Mouse (Mus musculus) urinary bladder, postnatal 14 days (tissue): ENCODE data around the gene Frs3.

Experiments
- DNase-seq: peaks from one replicate; pipeline ENCODE4 v3.0.0; 2021; ENCODE audit warnings: low spot score

Frs3 gene

DNA sequence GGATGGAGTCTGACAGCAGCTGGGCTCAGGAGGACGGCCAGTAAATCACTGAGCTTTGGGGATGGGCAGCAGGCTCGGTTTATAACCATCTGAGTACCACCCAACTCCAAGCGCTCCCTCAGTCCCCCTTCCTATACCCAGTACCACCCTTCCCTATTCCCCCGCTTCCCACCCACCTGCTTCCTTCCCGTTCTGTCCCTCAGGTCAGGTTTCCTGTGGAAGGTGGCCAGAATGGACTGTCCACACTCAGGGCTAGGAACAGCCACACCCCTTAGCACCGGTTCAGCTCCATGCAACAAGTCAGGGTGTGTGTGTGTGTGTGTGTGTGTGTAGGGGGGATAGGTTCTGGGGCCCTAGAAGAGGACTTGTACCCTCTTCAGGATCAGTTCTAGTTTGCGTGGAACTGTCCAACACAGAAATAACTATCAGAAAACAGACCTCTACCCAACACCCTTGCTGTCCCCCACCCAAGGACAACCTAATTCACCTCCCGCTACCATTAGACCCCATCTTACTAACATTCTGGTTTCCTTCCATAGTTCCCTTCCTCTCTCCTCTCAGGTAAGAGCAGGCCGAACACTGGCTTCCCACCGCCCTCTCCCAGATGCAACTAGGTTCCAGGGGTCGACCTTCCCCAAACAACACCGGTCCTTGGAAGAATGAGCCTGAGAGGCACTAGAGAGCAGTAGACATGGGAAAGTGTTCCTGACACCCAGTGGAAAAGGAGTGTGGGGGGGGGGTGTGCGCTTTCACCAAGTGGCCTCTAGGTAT lies 5.0 kb downstream of the Frs3 start:
- DNase-seq, result no peak

DNA sequence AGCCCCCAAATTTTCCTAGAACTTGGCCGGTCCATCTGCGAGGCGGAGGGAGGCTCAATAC lies 5.4 kb downstream of the Frs3 start, which contains the start of gene Gm21981:
Gene Gm21981 (minus strand): TSS at position 14 of the 61 bp plus-strand sequence.
- DNase-seq, result no peak

DNA sequence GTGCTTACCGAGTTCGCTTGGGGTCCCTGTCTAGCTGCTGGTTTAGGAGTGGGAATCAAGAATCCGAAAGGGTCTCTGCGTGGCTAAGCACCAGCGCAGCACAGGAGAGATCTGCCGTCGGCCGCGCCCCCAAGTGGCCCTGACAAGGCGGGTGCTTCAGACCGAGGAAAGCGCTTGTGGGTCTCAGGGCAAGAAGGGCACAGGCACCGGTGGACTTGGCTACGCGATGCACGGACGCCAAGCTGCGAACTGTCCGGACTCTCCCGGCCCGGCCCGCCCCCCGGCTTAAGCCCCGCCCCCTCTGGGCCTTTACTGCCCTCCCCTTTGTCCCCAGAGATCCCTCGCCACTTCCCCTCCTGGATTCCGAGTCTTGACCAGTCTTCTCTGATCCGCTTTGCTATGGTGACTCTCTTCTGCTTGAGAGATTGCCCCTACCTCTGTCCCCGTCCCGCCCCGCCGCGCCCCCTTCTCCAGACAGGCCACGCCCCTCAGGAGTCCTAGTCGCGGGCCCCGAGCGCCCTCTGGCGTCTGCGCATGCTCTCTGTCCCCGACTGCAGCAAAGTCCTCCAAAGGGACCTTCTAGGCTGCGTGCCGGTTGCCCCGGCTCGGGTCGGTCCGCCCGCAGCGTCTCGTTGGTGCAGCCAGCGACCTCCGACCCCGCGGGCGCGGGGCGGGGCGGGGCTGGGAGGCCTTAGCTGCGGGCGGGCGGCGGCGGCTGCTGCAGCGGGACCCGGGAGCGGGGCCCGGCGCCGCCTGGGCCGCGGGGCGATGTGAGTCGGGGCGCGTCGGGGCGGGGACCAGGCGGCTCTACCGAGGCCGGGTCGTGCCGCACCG lies 5.9 kb downstream of the Frs3 start, which contains the start of gene Prickle4:
Gene Prickle4 (minus strand): TSS at position 234 of the 834 bp plus-strand sequence.
- DNase-seq, result peak; percentile 97

DNA sequence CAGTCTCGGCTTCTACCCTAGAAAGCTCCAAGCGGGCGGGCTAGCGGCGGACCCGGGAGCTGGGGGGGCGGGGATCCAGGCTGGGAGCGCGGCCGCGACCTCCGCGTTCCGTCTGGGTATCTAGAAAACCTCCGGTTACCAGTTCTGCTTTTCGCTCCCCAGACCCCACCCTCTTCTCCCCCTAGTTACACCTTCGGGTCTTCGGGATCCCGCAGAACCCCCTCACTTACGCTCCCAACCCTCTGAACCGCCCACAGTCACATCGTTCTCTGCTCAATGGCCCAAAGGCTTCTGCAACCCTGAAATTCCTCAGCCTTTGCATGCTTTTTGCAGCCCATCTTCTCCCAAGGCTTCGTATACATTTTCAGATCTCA lies 6.5 kb downstream of the Frs3 start:
- no peak for DNase-seq

DNA sequence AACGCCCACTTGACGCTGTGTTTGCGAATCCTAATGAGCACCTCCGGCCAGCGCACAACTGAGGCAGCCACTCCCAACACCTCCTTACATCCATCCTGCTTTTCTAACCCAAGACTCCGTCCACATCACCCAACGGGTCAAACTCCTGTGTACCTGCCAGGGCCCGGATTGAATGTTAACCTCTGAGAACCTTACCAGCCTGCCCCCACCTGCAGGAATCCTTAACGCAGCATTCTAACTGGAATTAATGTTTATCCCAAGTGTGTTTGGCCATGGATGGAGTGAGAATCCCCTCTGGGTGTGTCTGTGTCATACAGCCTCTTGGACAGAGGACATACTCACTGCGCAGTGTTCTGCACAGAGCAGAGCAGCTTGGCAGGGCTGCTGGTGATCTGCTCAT lies 9.3 kb downstream of the Frs3 start:
- no peak for DNase-seq

DNA sequence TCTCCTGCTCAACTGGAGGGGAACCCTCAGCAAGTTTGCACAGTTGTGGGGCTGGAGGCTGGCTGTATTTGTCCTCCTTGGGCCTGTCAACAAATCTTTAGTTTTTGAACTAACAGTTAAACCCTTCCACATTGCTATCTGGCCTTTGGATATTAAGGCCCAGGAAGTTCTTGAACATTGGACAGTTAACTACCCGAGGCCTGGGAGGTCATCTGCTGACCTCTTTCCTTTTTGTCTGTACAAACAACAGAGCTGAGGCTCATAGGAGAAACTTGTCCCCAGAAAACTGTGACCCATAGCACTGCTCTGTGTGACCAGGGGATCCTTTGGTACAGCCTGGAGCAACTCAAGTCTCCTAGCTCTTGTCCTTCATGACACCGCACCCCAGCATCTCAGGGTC lies 10.2 kb downstream of the Frs3 start:
- DNase-seq, result no peak

DNA sequence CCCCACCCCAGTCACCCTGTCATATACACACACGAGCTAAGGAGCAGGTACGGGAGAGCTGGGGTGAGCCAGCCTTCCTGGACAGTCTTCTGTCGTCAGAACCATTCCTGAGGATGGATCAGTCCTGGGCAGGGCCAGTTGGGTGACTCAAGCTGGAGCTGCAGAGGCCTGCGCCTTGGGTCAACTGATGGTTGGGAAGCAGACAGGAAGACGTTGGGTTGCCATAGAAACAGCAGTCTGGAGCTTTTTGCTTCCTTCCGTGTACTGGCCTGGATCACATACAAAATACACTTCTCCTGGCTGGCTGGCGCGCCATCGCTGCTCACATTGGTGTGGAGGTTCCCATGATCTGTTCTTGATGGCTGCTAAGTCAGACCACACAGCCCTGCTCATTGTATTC lies 13.0 kb downstream of the Frs3 start:
- DNase-seq, result no peak

DNA sequence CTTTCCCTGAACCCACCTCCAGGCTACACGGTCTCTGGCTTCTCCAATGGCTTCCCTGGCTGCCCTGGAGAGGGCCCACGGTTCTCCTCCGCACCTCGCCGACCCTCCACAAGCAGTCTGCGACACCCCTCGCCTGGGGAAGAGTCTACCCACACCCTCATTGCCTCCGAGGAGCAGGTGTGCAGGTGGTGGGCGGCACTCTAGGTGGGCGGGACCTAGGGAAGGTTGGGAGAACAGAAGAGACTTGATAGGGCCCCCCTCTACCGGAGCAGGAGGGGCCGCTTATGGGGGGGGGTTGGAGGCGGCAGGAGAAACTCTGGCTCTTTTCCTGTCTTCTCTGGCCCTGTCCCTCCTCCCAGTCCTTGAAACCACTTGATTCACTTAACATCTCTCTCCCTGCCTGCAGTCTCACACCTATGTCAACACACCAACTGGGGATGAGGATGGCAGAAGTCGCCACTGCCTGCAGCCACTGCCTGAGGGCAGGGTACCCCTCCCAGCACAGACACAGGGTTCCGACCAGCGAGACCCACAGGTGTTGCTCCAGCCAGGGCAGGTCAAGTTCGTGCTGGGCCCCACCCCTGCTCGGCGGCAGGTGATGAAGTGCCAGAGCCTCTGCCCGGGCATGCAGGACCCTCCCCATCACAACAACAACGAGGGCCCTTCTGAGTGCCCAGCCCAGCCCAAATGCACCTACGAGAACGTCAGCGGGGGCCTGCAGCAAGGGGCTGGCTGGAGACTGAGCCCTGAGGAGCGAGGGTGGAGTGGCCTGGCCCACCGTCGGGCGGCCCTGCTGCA lies 13.9 kb downstream of the Frs3 start:
- no peak for DNase-seq

DNA sequence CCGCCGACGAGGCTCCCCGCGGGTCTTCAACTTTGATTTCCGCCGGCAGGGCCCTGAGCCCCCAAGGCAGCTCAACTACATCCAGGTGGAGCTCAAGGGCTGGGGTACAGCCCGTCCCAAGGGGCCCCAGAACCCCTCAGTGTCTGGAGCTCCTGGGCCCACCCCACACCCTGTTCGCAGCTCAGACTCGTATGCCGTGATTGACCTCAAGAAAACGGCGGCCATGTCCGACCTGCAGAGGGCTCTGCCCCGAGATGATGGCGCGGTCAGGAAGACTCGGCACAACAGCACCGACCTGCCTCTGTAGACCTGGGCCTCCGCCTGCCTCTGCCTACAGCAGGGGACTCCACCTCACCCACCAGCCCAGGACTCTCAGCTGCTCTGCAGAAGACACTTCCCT lies 14.7 kb downstream of the Frs3 start:
- DNase-seq, result no peak

DNA sequence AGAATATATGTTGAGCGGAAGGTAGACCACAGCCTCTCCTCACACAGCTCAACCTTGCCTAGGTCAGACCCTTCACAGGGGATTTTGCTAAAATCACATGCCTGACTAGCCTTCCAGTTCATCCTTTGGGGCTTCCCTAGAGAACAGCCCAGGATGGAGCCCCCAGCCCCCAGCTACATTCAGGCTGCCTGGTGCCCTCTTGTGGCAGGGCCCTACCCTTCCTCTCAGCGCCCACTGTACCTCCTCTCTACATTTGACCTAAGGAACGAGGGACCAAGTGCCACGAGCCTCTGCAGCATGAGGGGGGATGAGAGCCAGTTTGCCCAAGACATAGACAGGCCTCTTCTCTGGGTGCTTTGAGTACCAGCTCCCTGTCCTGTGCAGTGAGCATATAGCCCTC lies 15.9 kb downstream of the Frs3 start:
- DNase-seq, result no peak

DNA sequence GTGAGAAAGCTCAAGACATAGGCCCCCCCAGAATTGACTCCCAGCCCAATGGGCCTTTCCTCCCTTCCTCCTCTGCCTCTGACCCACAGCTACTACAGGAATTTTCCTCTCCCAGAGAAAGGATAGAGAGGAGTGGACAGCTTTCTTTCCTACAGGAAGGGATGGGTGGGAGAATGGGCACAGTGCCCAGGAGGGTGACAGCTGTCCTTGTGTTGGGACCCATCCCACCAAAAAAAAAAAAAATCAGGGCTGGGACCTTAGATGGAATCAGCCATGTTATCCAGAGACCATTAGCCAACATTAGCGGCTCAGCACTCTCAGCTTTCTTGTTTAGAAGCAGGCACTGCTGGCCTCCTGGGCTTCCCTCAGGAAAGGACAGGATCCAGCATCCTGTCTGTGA lies 17.4 kb downstream of the Frs3 start:
- no peak for DNase-seq

DNA sequence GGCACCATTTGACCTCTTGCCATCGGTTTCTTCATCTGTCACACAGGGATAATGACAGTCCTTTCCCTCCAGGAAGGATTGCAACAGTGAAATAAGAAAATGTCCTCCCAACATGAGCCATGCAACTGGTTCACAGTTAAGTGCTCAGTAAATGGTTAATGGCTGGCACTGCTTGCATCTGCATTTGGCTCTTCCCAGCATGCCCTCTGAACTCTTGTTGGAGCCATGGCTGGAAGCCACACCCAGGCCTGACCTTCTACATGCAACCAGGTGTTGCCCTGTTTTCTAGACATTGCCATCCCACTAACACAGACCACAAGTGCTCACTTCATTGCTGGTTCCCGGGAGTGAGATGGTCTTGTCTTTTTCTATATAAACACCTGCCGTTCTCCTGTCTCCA lies 19.1 kb downstream of the Frs3 start:
- DNase-seq, result no peak

DNA sequence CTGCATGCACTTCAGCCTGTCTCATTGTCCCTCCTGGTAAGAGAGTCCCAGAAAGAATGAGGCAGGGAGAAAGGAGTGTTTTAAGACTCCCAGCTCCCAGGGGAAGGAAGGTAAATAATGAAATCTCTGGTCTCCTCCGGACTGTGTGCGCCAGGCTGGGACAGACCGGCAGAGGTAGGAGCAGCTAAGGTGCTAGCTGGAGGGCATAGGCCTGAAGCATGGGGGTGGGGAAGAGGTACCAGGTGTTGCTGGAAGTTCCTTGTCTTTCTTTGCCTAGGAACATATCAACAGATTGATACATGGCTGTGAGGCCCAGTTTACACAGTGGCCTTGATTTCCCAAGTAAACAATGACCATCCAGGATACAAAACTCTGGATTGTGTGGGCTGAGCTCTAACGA lies 20.1 kb downstream of the Frs3 start:
- no peak for DNase-seq

DNA sequence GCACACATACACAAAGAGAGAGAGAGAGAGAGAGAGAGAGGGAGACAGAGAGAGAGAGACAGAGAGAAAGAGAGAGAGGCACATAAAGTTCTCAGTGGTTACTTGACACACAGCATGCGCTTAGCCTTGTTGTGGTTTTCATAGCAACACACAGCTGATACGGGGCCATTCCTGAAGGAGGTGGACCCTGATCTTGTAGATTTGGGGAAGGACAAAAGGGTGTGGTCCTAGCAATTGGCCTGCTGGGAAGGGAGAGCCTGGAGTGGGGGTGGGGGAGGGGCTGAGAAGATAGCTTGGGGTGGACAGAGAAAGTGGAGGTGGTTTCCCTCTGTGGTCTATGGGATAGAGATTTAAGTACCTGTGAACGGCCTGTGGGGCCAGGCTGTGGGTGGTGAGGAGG lies 21.2 kb downstream of the Frs3 start:
- no peak for DNase-seq

DNA sequence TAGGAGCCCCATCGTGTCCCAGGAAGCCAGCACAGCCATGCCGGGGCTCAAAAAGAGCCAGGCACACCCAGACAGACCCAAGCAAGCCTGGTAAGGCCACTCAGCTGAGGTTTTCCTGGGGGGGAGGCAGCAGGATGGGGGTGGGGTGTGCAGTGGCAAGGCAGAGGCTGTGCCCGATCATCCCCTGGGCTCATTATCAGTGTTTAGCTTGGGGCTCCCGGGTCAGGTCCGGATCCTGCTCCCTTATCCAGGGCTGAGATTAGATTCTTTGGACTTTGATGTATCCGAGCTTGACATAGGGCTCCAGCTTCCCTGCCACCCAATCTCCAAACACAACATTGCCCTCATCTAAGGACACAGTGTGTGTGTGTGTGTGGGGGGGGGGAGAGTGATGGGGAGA lies 23.1 kb downstream of the Frs3 start:
- no peak for DNase-seq

DNA sequence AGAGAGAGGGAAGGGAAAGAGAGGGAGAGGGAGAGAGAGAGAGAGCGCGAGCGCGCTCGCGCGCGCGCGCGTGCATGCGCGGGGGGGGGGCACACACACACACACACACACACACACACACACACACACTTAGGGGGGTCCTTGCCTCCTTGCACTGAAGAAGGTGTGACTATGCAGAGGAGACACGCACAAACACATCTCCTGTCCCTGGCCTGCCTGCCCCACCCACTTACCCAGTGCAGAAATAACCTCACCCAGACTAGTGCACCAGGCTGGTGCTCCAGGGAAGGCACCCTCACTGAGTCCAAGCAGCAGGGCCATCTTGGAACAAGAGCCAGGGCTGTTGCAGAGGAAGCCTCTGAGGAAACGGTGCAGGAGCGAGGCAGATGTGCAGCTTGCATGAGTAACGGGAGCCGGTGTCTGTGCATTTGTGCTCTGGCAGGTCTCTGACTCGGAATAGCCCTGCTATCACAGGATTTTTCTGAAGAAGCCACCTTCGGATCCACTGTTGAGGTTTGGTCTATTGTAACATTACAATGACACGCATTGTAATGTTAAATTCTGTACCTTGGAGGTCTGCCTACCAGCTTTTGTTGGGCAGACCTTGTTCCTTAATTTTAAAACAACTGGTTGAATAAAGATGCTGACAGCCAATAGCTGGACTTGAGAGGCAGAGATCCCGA lies 24.2 kb downstream of the Frs3 start:
- no peak for DNase-seq

DNA sequence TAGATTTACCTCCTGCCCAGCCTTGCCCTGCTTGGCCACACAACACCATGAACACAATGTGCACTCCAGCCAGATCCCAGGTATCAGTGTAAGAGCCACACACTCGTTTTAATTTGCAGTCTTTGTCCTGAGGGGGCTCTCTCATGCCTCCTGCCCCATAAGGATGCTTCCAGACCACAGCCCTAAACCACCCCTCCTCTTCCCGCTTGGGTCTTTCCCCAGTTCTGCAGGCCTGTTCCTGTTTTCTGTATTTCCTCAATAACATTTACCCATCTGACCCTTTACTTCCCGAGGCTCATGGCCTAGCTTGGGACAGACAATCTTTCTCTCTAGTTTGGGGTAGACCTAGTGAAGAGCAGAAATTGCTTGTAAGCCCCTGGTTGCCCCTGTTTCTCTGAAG lies 26.2 kb downstream of the Frs3 start:
- DNase-seq, result no peak

DNA sequence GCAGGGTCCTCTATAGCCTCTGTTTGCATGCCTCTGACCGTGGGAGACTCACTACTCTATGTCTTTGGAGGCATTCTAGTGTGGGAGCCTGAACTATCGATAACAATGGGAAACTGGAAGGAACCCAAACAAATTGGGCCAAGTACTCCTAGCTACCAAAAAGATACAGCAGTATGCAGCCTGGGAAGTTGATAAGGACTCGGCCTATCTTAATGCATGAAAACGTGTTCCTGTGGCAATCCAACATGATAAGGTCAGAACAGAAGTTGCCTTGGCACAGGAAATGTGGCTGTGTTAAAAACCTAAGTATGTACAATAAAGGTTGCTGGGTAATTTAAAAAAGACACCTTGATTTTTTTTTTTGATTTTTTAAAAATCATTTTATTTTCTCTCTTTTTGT lies 32.4 kb downstream of the Frs3 start:
- DNase-seq, result no peak

DNA sequence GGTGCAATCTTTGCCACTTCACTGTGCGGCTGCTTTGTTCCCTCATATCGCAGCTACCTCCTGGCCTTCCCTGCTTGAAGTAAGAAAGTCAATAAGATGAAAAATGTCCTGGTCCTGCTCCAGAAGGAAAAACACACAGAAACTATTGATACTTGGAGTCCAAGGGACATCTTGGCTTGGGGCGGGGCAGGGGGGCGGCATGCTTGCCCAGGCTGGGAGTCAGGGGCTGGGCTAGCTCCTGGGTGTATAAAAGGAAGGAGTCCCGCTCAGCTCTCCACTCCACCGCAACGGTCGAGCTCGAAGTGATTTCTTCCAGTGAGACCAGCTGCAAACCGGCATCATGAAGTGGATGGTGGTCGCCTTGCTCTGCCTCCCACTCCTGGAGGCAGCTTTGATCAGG lies 37.7 kb downstream of the Frs3 start, which contains the start of gene Pgc:
Gene Pgc (plus strand): TSS at position 277 of the 400 bp plus-strand sequence.
- no peak for DNase-seq

DNA sequence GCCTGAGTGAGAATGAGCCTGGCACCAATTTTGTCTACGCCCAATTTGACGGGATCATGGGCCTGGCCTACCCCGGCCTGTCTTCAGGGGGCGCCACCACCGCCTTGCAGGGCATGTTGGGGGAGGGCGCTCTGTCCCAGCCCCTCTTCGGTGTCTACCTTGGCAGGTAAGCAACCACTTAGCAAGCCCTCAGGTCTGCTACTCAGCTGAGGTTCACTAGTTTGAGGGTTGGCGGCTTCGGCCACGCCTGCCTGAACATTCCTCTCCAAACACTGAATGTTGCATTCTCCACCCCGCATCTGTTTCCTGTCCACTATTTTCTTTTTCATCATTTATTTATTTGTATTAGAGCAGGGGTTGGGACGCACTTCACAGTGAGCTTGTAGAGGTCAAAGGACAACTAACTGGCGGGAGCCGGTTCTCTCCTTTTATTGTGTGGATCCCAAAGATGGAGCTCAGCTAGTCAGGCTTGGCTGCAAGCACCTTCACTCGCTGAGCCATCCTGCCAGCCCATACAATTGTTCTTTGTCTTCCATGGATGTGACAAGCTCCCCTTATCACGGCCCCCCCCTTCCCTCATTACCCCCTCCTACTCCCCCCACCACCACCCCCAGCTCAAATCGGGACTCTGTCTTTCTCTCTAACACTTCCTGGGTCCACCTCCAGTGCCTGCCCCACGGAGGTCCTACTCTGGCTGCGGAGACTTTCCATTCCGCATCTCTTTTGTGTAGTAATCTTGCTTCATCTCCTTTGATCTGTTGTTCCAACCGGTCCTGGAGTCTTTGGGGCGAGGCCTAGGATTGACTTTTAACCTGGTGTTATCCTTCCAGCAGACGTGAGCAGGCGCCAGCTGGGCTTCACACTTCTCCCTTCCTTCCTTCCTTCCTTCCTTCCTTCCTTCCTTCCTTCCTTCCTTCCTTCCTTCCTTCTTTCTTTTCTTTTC lies 42.1 kb downstream of the Frs3 start:
- no peak for DNase-seq

DNA sequence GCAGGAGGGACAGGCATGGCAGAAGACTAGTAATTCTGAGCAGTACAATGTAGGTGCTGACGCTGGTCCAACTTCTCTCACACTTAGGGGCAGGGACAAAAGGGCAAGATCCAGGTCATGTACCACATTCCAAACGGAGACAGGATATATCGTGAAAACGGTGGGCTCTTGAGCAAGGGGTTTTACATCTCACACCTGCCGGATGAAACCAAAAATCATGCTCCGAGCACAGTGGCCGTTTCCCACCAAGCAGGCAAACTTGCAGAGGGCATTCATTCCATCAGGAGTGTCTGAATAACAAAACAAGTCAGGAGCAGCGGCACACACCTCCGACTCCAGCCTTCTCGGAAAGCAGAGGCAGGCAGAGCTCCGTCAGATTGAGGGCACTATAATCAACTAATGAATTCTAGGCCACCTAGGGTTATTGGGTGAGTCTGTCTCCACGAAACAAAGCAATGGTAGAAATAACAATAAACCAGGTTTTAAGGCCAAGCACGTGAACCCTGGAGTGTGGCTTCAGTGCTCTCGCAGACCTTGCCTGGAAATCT lies 46.8 kb downstream of the Frs3 start:
- DNase-seq, result no peak
